17 mouse cellular contexts compared by ENCODE assay signal in genomic region chr4:86953519-86953918, GRCm38 (mm10).
A peak's percentile ranks its signal among the peaks of the same experiment; 100 is the strongest.
DNase-seq lines count a peak whose midpoint lies in the region; ATAC-seq and TF ChIP-seq lines count a peak whose summit lies in the region.
"Had no signal": no experiment of that assay in that cellular context is flagged by ENCODE, and none has a peak within 500 bp of the region (broad histone marks: within the 10 kb centered on the region; RNA-seq: fewer than 3 reads in every experiment).

No protein-coding gene starts in this region.

- no peaks in the 10 kb centered on the region for H3K9me3 ChIP-seq in intestine, postnatal 0 days (ENCODE audit: control insufficient read depth)
- H3K9me3 ChIP-seq in intestine, embryonic 15.5 days: no peaks in the 10 kb centered on the region
- H3K9me3 ChIP-seq in midbrain, embryonic 11.5 days (ENCODE audit: control insufficient read depth, low read length): no peaks in the 10 kb centered on the region
- H3K9me3 ChIP-seq in midbrain, embryonic 10.5 days (replicated peaks): no peaks in the 10 kb centered on the region
- H3K9me3 ChIP-seq in midbrain, postnatal 0 days (ENCODE audit: low read length): no peaks in the 10 kb centered on the region
- H3K9me3 ChIP-seq: embryonic facial prominence, embryonic 12.5 days; G1E; hindbrain, embryonic 15.5 days; limb, embryonic 13.5 days; stomach, embryonic 15.5 days had no signal

- no peak for ATAC-seq in intestine, postnatal 0 days
- ATAC-seq in intestine, embryonic 15.5 days: no peak
- peak; percentile 52; the same call in 1 of the 2 replicates for ATAC-seq in midbrain, embryonic 11.5 days (ENCODE audit: low FRiP score)
- ATAC-seq in midbrain, postnatal 0 days (ENCODE audit: low FRiP score): no peak
- ATAC-seq: forebrain, postnatal 0 days had no signal

- H3K4me1 ChIP-seq in intestine, postnatal 0 days (replicated peaks; ENCODE audit: control insufficient read depth, insufficient read depth, low read length): no peaks in the 10 kb centered on the region
- no peaks in the 10 kb centered on the region for H3K4me1 ChIP-seq in intestine, embryonic 15.5 days (replicated peaks)
- H3K4me1 ChIP-seq in midbrain, embryonic 11.5 days (ENCODE audit: control insufficient read depth, insufficient read depth, low read length): no peaks in the 10 kb centered on the region
- peaks cover 10% of the 10 kb centered on the region for H3K4me1 ChIP-seq in midbrain, embryonic 10.5 days
- H3K4me1 ChIP-seq in midbrain, postnatal 0 days (ENCODE audit: insufficient read depth, low read length): no peaks in the 10 kb centered on the region
- H3K4me1 ChIP-seq: embryonic facial prominence, embryonic 12.5 days; limb, embryonic 13.5 days had no signal

- no peaks in the 10 kb centered on the region for H3K36me3 ChIP-seq in intestine, postnatal 0 days (ENCODE audit: control insufficient read depth, insufficient read depth)
- H3K36me3 ChIP-seq in intestine, embryonic 15.5 days: no peaks in the 10 kb centered on the region
- H3K36me3 ChIP-seq in midbrain, embryonic 11.5 days (ENCODE audit: control insufficient read depth, insufficient read depth, low read length): no peaks in the 10 kb centered on the region
- H3K36me3 ChIP-seq in midbrain, embryonic 10.5 days: no peaks in the 10 kb centered on the region
- H3K36me3 ChIP-seq in midbrain, postnatal 0 days (ENCODE audit: insufficient read depth, low read length): no peaks in the 10 kb centered on the region
- H3K36me3 ChIP-seq: embryonic facial prominence, embryonic 12.5 days; G1E; hindbrain, embryonic 15.5 days; limb, embryonic 13.5 days; stomach, embryonic 15.5 days had no signal

- H3K4me3 ChIP-seq in intestine, postnatal 0 days (ENCODE audit: low read depth, low read length): no peak overlapping the region
- no peak overlapping the region for H3K4me3 ChIP-seq in intestine, embryonic 15.5 days (replicated peaks)
- H3K4me3 ChIP-seq in midbrain, embryonic 11.5 days (ENCODE audit: low read depth, low read length): no peak overlapping the region
- H3K4me3 ChIP-seq in midbrain, embryonic 10.5 days: no peak overlapping the region
- no peak overlapping the region for H3K4me3 ChIP-seq in midbrain, postnatal 0 days (ENCODE audit: low read depth, low read length)
- H3K4me3 ChIP-seq: embryonic facial prominence, embryonic 12.5 days; hindbrain, embryonic 15.5 days; limb, embryonic 13.5 days; stomach, embryonic 15.5 days had no signal

- 48% methylated on average over 5 of the region's 5 CpGs for WGBS in intestine, postnatal 0 days
- 48% methylated on average over 5 of the region's 5 CpGs for WGBS in intestine, embryonic 15.5 days
- WGBS in midbrain, embryonic 11.5 days: 56% methylated on average over 5 of the region's 5 CpGs
- 60% methylated on average over 5 of the region's 5 CpGs for WGBS in midbrain, embryonic 10.5 days
- 31% methylated on average over 5 of the region's 5 CpGs for WGBS in midbrain, postnatal 0 days

- H3K27me3 ChIP-seq in intestine, postnatal 0 days (replicated peaks; ENCODE audit: control insufficient read depth, insufficient read depth, low read length): no peaks in the 10 kb centered on the region
- no peaks in the 10 kb centered on the region for H3K27me3 ChIP-seq in intestine, embryonic 15.5 days (replicated peaks)
- H3K27me3 ChIP-seq in midbrain, embryonic 11.5 days (ENCODE audit: control insufficient read depth, insufficient read depth, low read length): no peaks in the 10 kb centered on the region
- H3K27me3 ChIP-seq in midbrain, embryonic 10.5 days (ENCODE audit: low read depth, poor library complexity, severe bottlenecking): no peaks in the 10 kb centered on the region
- H3K27me3 ChIP-seq in midbrain, postnatal 0 days (ENCODE audit: insufficient read depth, low read length): no peaks in the 10 kb centered on the region
- H3K27me3 ChIP-seq: embryonic facial prominence, embryonic 12.5 days; hindbrain, embryonic 15.5 days; stomach, embryonic 15.5 days had no signal

- TF ChIP-seq CTCF in intestine, postnatal 0 days (IDR thresholded peaks at IDR 0.05; ENCODE audit: low read depth): peak; percentile 32; the same call in 1 of the 2 replicates
- TF ChIP-seq CTCF in midbrain, postnatal 0 days (IDR thresholded peaks at IDR 0.05): no peak; the same call in 1 of the 2 replicates

- peak; percentile 79 for DNase-seq in midbrain, embryonic 11.5 days (ENCODE audit: low spot score, missing footprints)
- DNase-seq in midbrain, embryonic 10.5 days (ENCODE audit: low spot score): no peak
- DNase-seq in ZHBTc4 (ENCODE audit: low read depth, low spot score): peak; percentile 35
- DNase-seq in midbrain, postnatal 0 days (ENCODE audit: low spot score): peak; percentile 2
- no peak for DNase-seq in thymus, postnatal 0 days (ENCODE audit: low spot score)
- DNase-seq in T-cell, adult 2 months (ENCODE audit: low spot score): no peak
- DNase-seq: adrenal gland, adult 2 months; cerebellum, adult 11-12 months; forebrain, postnatal 0 days; lung, postnatal 10 days had no signal

- H3K27ac ChIP-seq in intestine, postnatal 0 days (ENCODE audit: low read depth, low read length): no peak overlapping the region
- no peak overlapping the region for H3K27ac ChIP-seq in intestine, embryonic 15.5 days
- no peak overlapping the region for H3K27ac ChIP-seq in midbrain, embryonic 11.5 days (ENCODE audit: low read depth, low read length)
- H3K27ac ChIP-seq in midbrain, embryonic 10.5 days (replicated peaks): no peak overlapping the region
- no peak overlapping the region for H3K27ac ChIP-seq in midbrain, postnatal 0 days (ENCODE audit: low read depth, low read length)
- H3K27ac ChIP-seq: embryonic facial prominence, embryonic 12.5 days; hindbrain, embryonic 15.5 days; limb, embryonic 13.5 days; stomach, embryonic 15.5 days had no signal

- H3K9ac ChIP-seq in intestine, postnatal 0 days (ENCODE audit: low read depth, low read length): no peak overlapping the region
- H3K9ac ChIP-seq in intestine, embryonic 15.5 days: no peak overlapping the region
- H3K9ac ChIP-seq in midbrain, embryonic 11.5 days (ENCODE audit: low read length): no peak overlapping the region
- H3K9ac ChIP-seq in midbrain, postnatal 0 days (replicated peaks; ENCODE audit: low read length, poor library complexity, severe bottlenecking): no peak overlapping the region
- H3K9ac ChIP-seq: embryonic facial prominence, embryonic 12.5 days; forebrain, postnatal 0 days; hindbrain, embryonic 15.5 days; limb, embryonic 13.5 days; stomach, embryonic 15.5 days had no signal

- no peak overlapping the region for H3K4me2 ChIP-seq in intestine, postnatal 0 days (replicated peaks; ENCODE audit: low read depth)
- no peak overlapping the region for H3K4me2 ChIP-seq in intestine, embryonic 15.5 days (replicated peaks)
- H3K4me2 ChIP-seq in midbrain, embryonic 11.5 days: no peak overlapping the region
- no peak overlapping the region for H3K4me2 ChIP-seq in midbrain, postnatal 0 days (ENCODE audit: low read depth, low read length, poor library complexity, severe bottlenecking)
- H3K4me2 ChIP-seq: embryonic facial prominence, embryonic 12.5 days; hindbrain, embryonic 15.5 days; limb, embryonic 13.5 days; stomach, embryonic 15.5 days had no signal

Comparison
In these comparisons a context has a peak if more than half of its experiments do, and no peak if none do; other contexts are left out.
1. DNase-seq: peak in midbrain, embryonic 11.5 days (single experiment), ZHBTc4 (single experiment) and midbrain, postnatal 0 days (single experiment); none in midbrain, embryonic 10.5 days (single experiment), thymus, postnatal 0 days (single experiment) and T-cell, adult 2 months (single experiment).